Mouse (Mus musculus) forebrain, embryonic 14.5 days (tissue): ENCODE results near the gene Ube2f. TPM values are rescaled to one million over a fixed set of nuclear protein-coding genes. Genes with fewer than 3 reads are reported as not detected.

ENCODE experiments used
- ATAC-seq: fragments of 200-750 bp; cut with Nextera tagmentation; 2 replicates; pipeline ENCODE4 v1.8.0; 2017; ENCODE audit warnings: mild to moderate bottlenecking, moderate library complexity
- DNase-seq: peaks from one replicate; pipeline ENCODE4 v3.0.0-alpha.2; 2015; ENCODE audit warnings: low spot score
- H3K27ac ChIP-seq: fragments of 300-500 bp; sonication (generic); 2 replicates; pipeline ENCODE4 v1.5.1; 2014; ENCODE audit warnings: low read depth, mild to moderate bottlenecking, control low read depth, low read length, moderate library complexity
- H3K27me3 ChIP-seq: fragments of 300-500 bp; sonication (generic); replicated peaks from 2 replicates; pipeline ENCODE4 v1.6.1; 2014; ENCODE audit warnings: low read length, control low read depth, mixed read lengths; ENCODE audit not compliant: control insufficient read depth, insufficient read depth
- H3K36me3 ChIP-seq: fragments of 300-500 bp; sonication (generic); 2 replicates; pipeline ENCODE4 v1.6.1; 2014; ENCODE audit warnings: low read length, control low read depth; ENCODE audit not compliant: control insufficient read depth, insufficient read depth
- H3K4me1 ChIP-seq: fragments of 300-500 bp; sonication (generic); 2 replicates; pipeline ENCODE4 v1.6.1; 2014; ENCODE audit warnings: antibody characterized with exemption, low read length, control low read depth; ENCODE audit not compliant: control insufficient read depth, insufficient read depth
- H3K4me2 ChIP-seq: fragments of 300-500 bp; sonication (generic); 2 replicates; pipeline ENCODE4 v1.6.1; 2014; ENCODE audit warnings: mild to moderate bottlenecking, control low read depth, low read length
- H3K4me3 ChIP-seq: fragments of 300-500 bp; sonication (generic); 2 replicates; pipeline ENCODE4 v1.5.1; 2014; ENCODE audit warnings: low read depth, low read length, control low read depth
- H3K9ac ChIP-seq: fragments of 300-500 bp; sonication (generic); 2 replicates; pipeline ENCODE4 v1.6.1; 2014; ENCODE audit warnings: mild to moderate bottlenecking, low read length, control low read depth, moderate library complexity
- H3K9me3 ChIP-seq: fragments of 300-500 bp; sonication (generic); replicated peaks from 2 replicates; pipeline ENCODE4 v1.6.1; 2016; ENCODE audit warnings: low read length, control low read depth, mixed read lengths; ENCODE audit not compliant: control insufficient read depth
- WGBS: fragments of 180-500 bp; shearing (Covaris S2); extraction: QIAGEN DNeasy Blood & Tissue Kit; methylation state at CpG from one replicate; pipeline ENCODE4 v1.1.7; 2014; 5-methylcytosine and 5-hydroxymethylcytosine counted together
- polyA plus RNA-seq: library from polyadenylated mRNA; unstranded; fragments of >200 nt; fragmentation: Nextera tagmentation; extraction: Ambion mirVana; gene quantifications from 2 replicates; pipeline ENCODE4 v1.2.1, GENCODE M21; 2014

The Ube2f gene
- polyA plus RNA-seq, 1 experiment from 2014 or later = 78.8 TPM

DNA sequence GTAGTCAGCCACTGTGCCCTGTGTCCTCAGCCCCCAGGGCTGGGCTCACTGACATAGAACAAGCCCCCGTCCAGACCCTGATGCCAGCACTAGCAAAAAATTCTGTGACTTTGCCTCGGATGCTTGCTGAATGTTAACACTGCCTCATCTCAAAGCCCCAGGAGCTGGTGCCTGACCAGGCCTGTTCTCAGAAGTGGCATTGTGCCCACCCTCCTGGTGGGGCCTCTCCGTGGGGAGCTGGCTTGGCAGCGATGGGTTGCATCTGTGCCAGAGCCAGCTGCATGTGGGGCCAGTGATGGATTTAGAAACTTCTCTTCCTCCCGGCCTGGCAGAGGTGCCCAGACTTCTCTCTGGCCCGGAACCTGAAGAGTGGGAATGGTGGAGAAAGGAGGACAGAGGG, 40.3 kb upstream of the Ube2f start:
- H3K9ac ChIP-seq = no peak overlapping the region
- ATAC-seq = peak; percentile 82

DNA sequence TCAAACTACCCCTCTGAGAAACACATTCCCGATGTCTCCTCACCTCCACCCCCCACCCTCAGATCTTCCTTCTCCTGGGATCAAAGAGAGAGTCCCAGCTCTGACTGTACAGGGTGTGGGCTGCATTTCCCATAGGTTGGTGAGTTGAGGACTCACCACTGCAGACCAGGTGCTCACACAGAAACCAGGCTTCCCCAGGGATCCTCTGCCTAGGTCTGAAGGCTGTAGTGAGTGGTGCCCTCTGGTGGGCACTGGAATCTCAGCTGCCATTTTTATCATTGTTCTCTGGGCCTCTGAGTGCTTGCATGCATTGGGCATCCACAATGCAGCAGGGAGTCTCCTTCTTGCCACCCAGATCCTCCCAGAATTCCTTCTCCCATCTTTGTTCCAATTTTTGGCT, 39.0 kb upstream of the Ube2f start:
- peak; percentile 29; the same call in 1 of the 2 replicates for ATAC-seq
- no peaks in the 10 kb centered on the region for H3K36me3 ChIP-seq
- DNase-seq = peak; percentile 80
- H3K4me3 ChIP-seq = no peak overlapping the region
- peaks cover 13% of the 10 kb centered on the region for H3K4me1 ChIP-seq
- WGBS = 90% methylated on average over 1 of the region's 1 CpGs
- no peak overlapping the region for H3K9ac ChIP-seq
- no peak overlapping the region for H3K27ac ChIP-seq
- no peak overlapping the region for H3K4me2 ChIP-seq
- H3K27me3 ChIP-seq = no peaks in the 10 kb centered on the region
- H3K9me3 ChIP-seq = no peaks in the 10 kb centered on the region

More for the DNA sequence above, 40.3 kb upstream of the Ube2f start:
- H3K36me3 ChIP-seq = no peaks in the 10 kb centered on the region
- H3K4me2 ChIP-seq = no peak overlapping the region
- peak overlapping the region; percentile 55; the same call in 1 of the 2 replicates for H3K27ac ChIP-seq
- H3K4me3 ChIP-seq = no peak overlapping the region
- 42% methylated on average over 6 of the region's 6 CpGs for WGBS
- DNase-seq = peak; percentile 76
- no peaks in the 10 kb centered on the region for H3K9me3 ChIP-seq
- no peaks in the 10 kb centered on the region for H3K27me3 ChIP-seq
- peaks cover 13% of the 10 kb centered on the region for H3K4me1 ChIP-seq

DNA sequence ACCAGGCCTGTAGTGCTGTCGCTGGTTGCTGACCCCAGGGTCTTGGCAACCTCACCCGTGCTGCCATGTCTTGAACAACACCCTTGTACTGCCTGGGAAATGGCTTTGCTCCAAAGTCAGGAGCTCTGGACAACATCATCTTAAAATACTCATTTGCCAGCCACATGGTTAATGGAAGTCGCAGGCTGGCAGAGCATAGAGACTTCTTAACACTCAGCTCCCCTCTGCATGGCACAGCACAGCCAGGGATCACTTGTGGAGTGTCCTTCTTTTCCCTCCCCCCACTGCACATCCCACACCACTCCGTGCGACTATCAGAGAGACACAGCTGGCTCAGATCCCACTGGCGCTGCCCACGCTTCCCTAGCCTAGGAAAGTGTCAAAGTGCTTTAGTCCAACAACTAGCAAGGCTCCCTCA, 38.5 kb upstream of the Ube2f start:
- no peaks in the 10 kb centered on the region for H3K36me3 ChIP-seq
- peaks cover 10% of the 10 kb centered on the region for H3K4me1 ChIP-seq
- H3K9ac ChIP-seq = no peak overlapping the region
- H3K27me3 ChIP-seq = no peaks in the 10 kb centered on the region
- peak; percentile 21; the same call in 1 of the 2 replicates for ATAC-seq
- peak; percentile 8 for DNase-seq
- no peak overlapping the region for H3K27ac ChIP-seq
- no peak overlapping the region for H3K4me2 ChIP-seq
- no peaks in the 10 kb centered on the region for H3K9me3 ChIP-seq
- WGBS = 71% methylated on average over 7 of the region's 7 CpGs
- no peak overlapping the region for H3K4me3 ChIP-seq

DNA sequence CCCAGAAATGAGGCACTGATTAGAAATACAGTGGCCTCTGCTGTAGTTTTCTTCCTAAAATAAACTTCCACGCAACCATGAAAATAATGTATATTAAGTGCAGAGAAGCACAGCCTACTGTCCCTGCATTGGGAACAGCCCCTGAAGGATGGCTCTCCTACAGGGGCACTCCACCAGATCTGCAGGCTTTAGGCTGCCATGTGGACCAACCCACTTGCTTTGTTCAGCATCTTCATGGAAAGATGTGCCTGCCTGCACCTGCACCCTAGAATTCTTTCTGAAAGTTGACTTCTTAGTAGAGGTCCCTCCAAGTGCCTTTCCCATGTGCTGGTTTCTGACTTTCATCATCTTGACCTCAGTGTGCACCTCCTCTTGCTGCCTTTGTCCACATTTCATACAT, 34.8 kb upstream of the Ube2f start:
- H3K27ac ChIP-seq = no peak overlapping the region
- H3K4me2 ChIP-seq = no peak overlapping the region
- no peaks in the 10 kb centered on the region for H3K36me3 ChIP-seq
- H3K27me3 ChIP-seq = no peaks in the 10 kb centered on the region
- 95% methylated on average over 1 of the region's 1 CpGs for WGBS
- H3K4me3 ChIP-seq = no peak overlapping the region
- H3K4me1 ChIP-seq = no peaks in the 10 kb centered on the region
- no peak for ATAC-seq
- no peaks in the 10 kb centered on the region for H3K9me3 ChIP-seq
- H3K9ac ChIP-seq = no peak overlapping the region
- no peak for DNase-seq

- H3K27me3 ChIP-seq = no peaks in the 10 kb centered on the region
- no peak overlapping the region for H3K4me2 ChIP-seq
- no peaks in the 10 kb centered on the region for H3K36me3 ChIP-seq
- no peak overlapping the region for H3K4me3 ChIP-seq
- H3K4me1 ChIP-seq = no peaks in the 10 kb centered on the region
- no peak for DNase-seq
- no peak for ATAC-seq
- WGBS = 50% methylated on average over 1 of the region's 1 CpGs
- H3K9me3 ChIP-seq = no peaks in the 10 kb centered on the region
- no peak overlapping the region for H3K27ac ChIP-seq
- H3K9ac ChIP-seq = no peak overlapping the region
Observed at GRCm38 (mm10) chr1:91215981-91216380, 34.1 kb upstream of the Ube2f start.

GRCm38 (mm10) chr1:91216504-91217267, 33.4 kb upstream of the Ube2f start:
- Histone ChIP-seq H3K4me2 (no peak overlapping the region), H3K9me3 (no peaks in the 10 kb centered on the region), H3K27me3 (no peaks in the 10 kb centered on the region), H3K36me3 (no peaks in the 10 kb centered on the region), H3K9ac (no peak overlapping the region), H3K27ac (no peak overlapping the region), H3K4me3 (no peak overlapping the region), H3K4me1 (no peaks in the 10 kb centered on the region)
- ATAC-seq (no peak), DNase-seq (no peak)
- WGBS = 77% methylated on average over 10 of the region's 10 CpGs

DNA sequence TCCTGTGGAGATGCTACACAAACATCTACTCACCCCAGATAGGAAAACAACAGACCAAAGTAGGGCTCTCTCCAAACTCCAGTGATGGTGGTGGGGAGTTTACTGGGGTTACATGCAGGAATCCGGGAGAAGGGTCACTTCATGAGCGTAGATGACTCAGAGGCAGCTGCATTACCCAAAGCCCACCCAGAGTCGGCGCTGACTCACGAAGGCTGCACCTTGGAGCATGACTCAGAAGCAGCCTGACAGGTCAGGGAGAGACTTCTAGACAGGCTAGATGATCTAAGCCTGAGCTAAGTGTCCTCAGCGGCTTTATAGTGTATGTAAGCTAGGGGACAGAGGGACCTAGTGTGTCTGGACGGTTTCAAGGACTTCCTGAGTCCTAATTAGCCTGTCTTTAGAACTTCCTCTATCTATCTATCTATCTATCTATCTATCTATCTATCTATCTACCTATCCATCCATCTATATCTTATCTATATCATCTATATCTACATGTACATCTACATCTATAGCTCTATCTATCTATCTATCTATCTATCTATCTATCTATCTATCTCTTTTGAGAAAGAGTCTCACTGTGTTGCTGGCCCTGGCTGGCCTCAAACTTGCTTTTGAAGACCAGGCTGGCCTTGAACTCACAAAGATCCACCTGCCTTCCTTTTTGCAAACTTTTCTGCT, 30.3 kb upstream of the Ube2f start:
- Histone ChIP-seq H3K27me3 (no peaks in the 10 kb centered on the region), H3K4me2 (no peak overlapping the region), H3K9me3 (no peaks in the 10 kb centered on the region), H3K4me3 (no peak overlapping the region), H3K9ac (no peak overlapping the region), H3K36me3 (no peaks in the 10 kb centered on the region), H3K27ac (no peak overlapping the region), H3K4me1 (no peaks in the 10 kb centered on the region)
- ATAC-seq (no peak), DNase-seq (no peak)
- WGBS = 92% methylated on average over 7 of the region's 7 CpGs

GRCm38 (mm10) chr1:91220322-91220672, 29.8 kb upstream of the Ube2f start:
- ATAC-seq (no peak), DNase-seq (no peak)
- no peaks in the 10 kb centered on the region for H3K27me3 ChIP-seq
- no peak overlapping the region for H3K4me2 ChIP-seq
- H3K36me3 ChIP-seq = no peaks in the 10 kb centered on the region
- no peak overlapping the region for H3K27ac ChIP-seq
- H3K9me3 ChIP-seq = no peaks in the 10 kb centered on the region
- H3K9ac ChIP-seq = no peak overlapping the region
- no peak overlapping the region for H3K4me3 ChIP-seq
- WGBS = 94% methylated on average over 3 of the region's 3 CpGs
- no peaks in the 10 kb centered on the region for H3K4me1 ChIP-seq

DNA sequence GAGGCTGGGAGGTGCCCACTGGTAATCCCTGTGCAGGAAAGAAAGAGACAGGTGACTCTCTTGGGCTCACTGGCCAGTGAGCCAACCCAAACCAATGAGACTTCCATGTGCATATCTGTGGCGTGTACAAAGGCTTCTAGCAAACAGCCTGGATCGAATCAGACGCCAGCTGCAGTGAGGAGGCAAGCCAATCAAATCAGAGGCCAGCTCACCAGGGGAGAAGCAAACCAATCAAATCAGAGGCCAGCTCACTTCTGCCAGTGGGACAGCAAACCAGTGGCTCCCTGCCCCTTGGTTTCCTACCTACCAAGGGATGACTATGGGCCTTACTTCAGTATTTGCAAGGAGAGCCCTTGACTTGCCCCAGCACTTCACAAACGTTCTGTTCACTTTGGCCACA, 23.5 kb upstream of the Ube2f start:
- 70% methylated on average over 4 of the region's 4 CpGs for WGBS
- DNase-seq (no peak), ATAC-seq (no peak)
- Histone ChIP-seq H3K9me3 (no peaks in the 10 kb centered on the region), H3K4me3 (no peak overlapping the region), H3K4me2 (no peak overlapping the region), H3K9ac (no peak overlapping the region), H3K27ac (no peak overlapping the region), H3K36me3 (no peaks in the 10 kb centered on the region), H3K4me1 (no peaks in the 10 kb centered on the region), H3K27me3 (no peaks in the 10 kb centered on the region)
